Mouse (Mus musculus): ENCODE measurements around the gene Eif4enif1. TPM values are rescaled to one million over a fixed set of nuclear protein-coding genes. Genes with fewer than 3 reads are reported as not detected.

The Eif4enif1 gene
- 85.9 TPM for polyA plus RNA-seq (2015; fragmentation: Illumina TruSeq; extraction: RNeasy Lipid Tissue Mini Kit (QIAGEN cat#74804); ENCODE audit: insufficient read depth, low replicate concordance)

GRCm38 (mm10) chr11:3202231-3202701 is at the start of gene Eif4enif1:
Gene Eif4enif1, plus strand, starts transcription at chr11:3202392.

GRCm38 (mm10) chr11:3193363-3193762 is 8.8 kb upstream of the Eif4enif1 start, which contains the start of gene Sfi1:
Gene Sfi1, minus strand, starts transcription at chr11:3193463.

GRCm38 (mm10) chr11:3266079-3266685 is 64.0 kb downstream of the Eif4enif1 start, which contains the start of gene Drg1:
Gene Drg1, minus strand, starts transcription at chr11:3266415.

DNA sequence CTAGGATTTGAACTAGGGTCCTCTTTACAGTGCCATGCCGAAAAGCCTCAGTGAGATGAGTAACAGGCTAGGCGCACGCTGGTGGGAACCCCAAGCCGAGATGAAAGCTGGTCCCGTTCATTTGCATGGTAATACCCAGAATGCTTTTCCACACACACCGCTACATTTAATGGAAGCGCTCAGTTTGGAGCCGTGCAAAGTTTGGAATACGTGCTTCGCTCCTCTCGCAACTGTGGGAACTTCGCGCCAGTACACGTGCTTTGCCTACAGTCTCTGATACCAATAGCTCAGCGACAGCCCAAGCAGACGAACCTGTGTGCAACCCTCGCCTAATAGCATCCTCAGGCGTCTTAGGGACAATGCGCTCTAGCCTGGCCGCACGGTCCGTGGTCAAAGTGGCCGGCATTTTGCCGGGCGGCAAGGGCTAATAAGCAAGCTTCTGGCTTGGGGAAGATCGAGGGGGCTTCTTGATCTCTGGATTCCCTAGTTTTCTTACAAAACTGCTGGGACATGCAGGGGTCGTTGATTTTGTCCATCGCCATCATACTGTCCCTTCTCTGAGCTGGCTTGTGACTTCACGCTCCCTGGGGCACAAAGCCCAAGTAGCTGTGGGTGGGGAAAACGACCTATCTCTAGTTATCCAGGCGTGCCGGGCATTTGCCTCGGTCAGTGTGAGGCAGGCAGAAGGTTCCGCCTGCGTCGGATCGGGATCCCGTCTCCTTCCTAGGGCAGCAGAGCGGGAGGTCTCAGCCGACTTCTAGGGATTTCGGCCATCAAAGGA is 86.5 kb downstream of the Eif4enif1 start, which contains the start of gene Patz1:
Patz1 (plus strand) TSS at position 354 of the 781 bp plus-strand sequence.

Other genes starting within 250 kb of the Eif4enif1 start
- gene Sfi1, start 8.9 kb upstream of the Eif4enif1 start, polyA plus RNA-seq (2015; fragmentation: Illumina TruSeq; extraction: RNeasy Lipid Tissue Mini Kit (QIAGEN cat#74804); ENCODE audit: insufficient read depth, low replicate concordance), result 64.2 TPM
- 117 TPM for gene Drg1, start 64.0 kb downstream of the Eif4enif1 start, polyA plus RNA-seq (2015; fragmentation: Illumina TruSeq; extraction: RNeasy Lipid Tissue Mini Kit (QIAGEN cat#74804); ENCODE audit: insufficient read depth, low replicate concordance)
- 39.5 TPM for gene Patz1, start 86.5 kb downstream of the Eif4enif1 start, polyA plus RNA-seq (2015; fragmentation: Illumina TruSeq; extraction: RNeasy Lipid Tissue Mini Kit (QIAGEN cat#74804); ENCODE audit: insufficient read depth, low replicate concordance)
- gene Pik3ip1, start 128.0 kb downstream of the Eif4enif1 start, polyA plus RNA-seq (2015; fragmentation: Illumina TruSeq; extraction: RNeasy Lipid Tissue Mini Kit (QIAGEN cat#74804); ENCODE audit: insufficient read depth, low replicate concordance), result 48.9 TPM
- 61.6 TPM for gene Limk2, start 206.8 kb downstream of the Eif4enif1 start, polyA plus RNA-seq (2015; fragmentation: Illumina TruSeq; extraction: RNeasy Lipid Tissue Mini Kit (QIAGEN cat#74804); ENCODE audit: insufficient read depth, low replicate concordance)
- 25.4 TPM for gene Rnf185, start 250.0 kb downstream of the Eif4enif1 start, polyA plus RNA-seq (2015; fragmentation: Illumina TruSeq; extraction: RNeasy Lipid Tissue Mini Kit (QIAGEN cat#74804); ENCODE audit: insufficient read depth, low replicate concordance)